ENCODE assay signal across 8 mouse cellular contexts in genomic region chr15:98602921-98603458, GRCm38 (mm10). TPM values are rescaled to one million over a fixed set of nuclear protein-coding genes. Genes with fewer than 3 reads are reported as not detected.
DNase-seq lines count a peak whose midpoint lies in the region; ATAC-seq lines count a peak whose summit lies in the region.

No protein-coding gene starts in this region.

- peaks cover 76% of the 10 kb centered on the region for H3K4me1 ChIP-seq in heart, embryonic 15.5 days (replicated peaks)
- H3K4me1 ChIP-seq in limb, embryonic 10.5 days = peaks cover 44% of the 10 kb centered on the region

- H3K36me3 ChIP-seq in heart, embryonic 15.5 days = peaks cover 43% of the 10 kb centered on the region
- H3K36me3 ChIP-seq in limb, embryonic 10.5 days = peaks cover 91% of the 10 kb centered on the region

- H3K4me2 ChIP-seq in heart, embryonic 15.5 days = peak overlapping the region; percentile 78

- no peaks in the 10 kb centered on the region for H3K9me3 ChIP-seq in heart, embryonic 15.5 days (replicated peaks)
- no peaks in the 10 kb centered on the region for H3K9me3 ChIP-seq in limb, embryonic 10.5 days (replicated peaks)

- H3K9ac ChIP-seq in heart, embryonic 15.5 days = peak overlapping the region; percentile 28

- no peaks in the 10 kb centered on the region for H3K27me3 ChIP-seq in heart, embryonic 15.5 days
- no peaks in the 10 kb centered on the region for H3K27me3 ChIP-seq in limb, embryonic 10.5 days (ENCODE audit: low read depth, poor library complexity, severe bottlenecking)

- H3K4me3 ChIP-seq in heart, embryonic 15.5 days = peak overlapping the region; percentile 65
- H3K4me3 ChIP-seq in limb, embryonic 10.5 days = no peak overlapping the region

- WGBS in heart, embryonic 15.5 days = 15% methylated on average over 4 of the region's 4 CpGs
- 60% methylated on average over 4 of the region's 4 CpGs for WGBS in limb, embryonic 10.5 days

- ATAC-seq in heart, embryonic 15.5 days (replicated peaks; ENCODE audit: insufficient number of reproducible peaks, insufficient read depth, low FRiP score, low read depth) = no peak

- intact Hi-C loops in left cerebral cortex, postnatal 36 days (cut with DNase I) = no loop called here

- peak; percentile 26 to 43 for DNase-seq in cerebellum, postnatal 10 days
- no peak for DNase-seq in cerebellum, postnatal 36 days
- DNase-seq in 3T3-L1 (ENCODE audit: low read depth, low spot score) = peak; percentile 65
- DNase-seq in limb, embryonic 10.5 days (ENCODE audit: low spot score) = no peak
- no peak for DNase-seq in embryo, embryonic 9.5 days (ENCODE audit: extremely low spot score)
- DNase-seq in adrenal gland, postnatal 4 days (ENCODE audit: low spot score in 2 of 2) = no peak
- no peak for DNase-seq in left cerebral cortex, postnatal 36 days (ENCODE audit: low spot score in 2 of 2)

- peak overlapping the region; percentile 97 for H3K27ac ChIP-seq in heart, embryonic 15.5 days
- 0 out of 2 replicates have a peak overlapping the region, but pooled peaks have one; percentile 4 for H3K27ac ChIP-seq in limb, embryonic 10.5 days

RNA-seq across cellular contexts. Expression of gene Adcy6, which starts 6.9 kb away (rescaled TPM):
- polyA plus RNA-seq in heart, embryonic 15.5 days (2015; fragmentation: Nextera tagmentation; extraction: Ambion mirVana) = 36.5 and 43.0 TPM in 2 replicates
- polyA plus RNA-seq in limb, embryonic 10.5 days (2016; fragmentation: Nextera tagmentation; extraction: Ambion mirVana) = 15.7 and 16.5 TPM in 2 replicates
- total RNA-seq in adrenal gland, postnatal 4 days (2021) = 10 to 100 TPM; 78.0 to 83.3 TPM
- 10 to 100 TPM; 41.5 to 58.4 TPM for total RNA-seq in left cerebral cortex, postnatal 36 days (2021)

RNA-seq across cellular contexts. Expression of gene Cacnb3, which starts 27.6 kb away (rescaled TPM):
- polyA plus RNA-seq in heart, embryonic 15.5 days (2015; fragmentation: Nextera tagmentation; extraction: Ambion mirVana) = 8.7 and 12.8 TPM in 2 replicates
- polyA plus RNA-seq in limb, embryonic 10.5 days (2016; fragmentation: Nextera tagmentation; extraction: Ambion mirVana) = 16.6 and 24.2 TPM in 2 replicates
- 10 to 100 TPM; 28.6 to 34.5 TPM for total RNA-seq in adrenal gland, postnatal 4 days (2021)
- 100 to 1,000 TPM; 273 to 276 TPM for total RNA-seq in left cerebral cortex, postnatal 36 days (2021)

RNA-seq across cellular contexts. Expression of gene 4930415O20Rik, which starts 32.2 kb away (rescaled TPM):
- 0.40 and 0.74 TPM in 2 replicates for polyA plus RNA-seq in heart, embryonic 15.5 days (2015; fragmentation: Nextera tagmentation; extraction: Ambion mirVana)
- polyA plus RNA-seq in limb, embryonic 10.5 days (2016; fragmentation: Nextera tagmentation; extraction: Ambion mirVana) = 0.28 TPM in 1 of 2 replicates, not detected in the other
- total RNA-seq in adrenal gland, postnatal 4 days (2021) = under 1 TPM in 1 of 2 experiments, not detected in 1; 0.62 TPM
- total RNA-seq in left cerebral cortex, postnatal 36 days (2021) = not detected

RNA-seq across cellular contexts. Expression of gene Ccnt1, which starts 32.3 kb away (rescaled TPM):
- polyA plus RNA-seq in heart, embryonic 15.5 days (2015; fragmentation: Nextera tagmentation; extraction: Ambion mirVana) = 33.2 and 38.0 TPM in 2 replicates
- polyA plus RNA-seq in limb, embryonic 10.5 days (2016; fragmentation: Nextera tagmentation; extraction: Ambion mirVana) = 60.7 and 68.0 TPM in 2 replicates
- total RNA-seq in adrenal gland, postnatal 4 days (2021) = 10 to 100 TPM; 52.8 to 65.1 TPM
- total RNA-seq in left cerebral cortex, postnatal 36 days (2021) = 10 to 100 TPM; 37.0 to 45.6 TPM

RNA-seq across cellular contexts. Expression of gene Ddx23, which starts 59.7 kb away (rescaled TPM):
- 16.1 and 17.8 TPM in 2 replicates for polyA plus RNA-seq in heart, embryonic 15.5 days (2015; fragmentation: Nextera tagmentation; extraction: Ambion mirVana)
- 21.8 and 25.4 TPM in 2 replicates for polyA plus RNA-seq in limb, embryonic 10.5 days (2016; fragmentation: Nextera tagmentation; extraction: Ambion mirVana)
- 10 to 100 TPM; 76.4 to 85.9 TPM for total RNA-seq in adrenal gland, postnatal 4 days (2021)
- 10 to 100 TPM; 80.2 to 82.7 TPM for total RNA-seq in left cerebral cortex, postnatal 36 days (2021)

Comparison
In these comparisons a context has a peak if more than half of its experiments do, and no peak if none do; other contexts are left out.
1. DNase-seq: peak in cerebellum, postnatal 10 days (2 of 2) and 3T3-L1 (single experiment); none in cerebellum, postnatal 36 days (0 of 2), limb, embryonic 10.5 days (single experiment), embryo, embryonic 9.5 days (single experiment), adrenal gland, postnatal 4 days (0 of 2) and left cerebral cortex, postnatal 36 days (0 of 2).
2. RNA of gene Cacnb3, which starts 27.6 kb away (total RNA-seq): 273 to 276 TPM in left cerebral cortex, postnatal 36 days; 28.6 to 34.5 TPM in adrenal gland, postnatal 4 days; every median in the first group is over 4 times any median in the second.